Mouse (Mus musculus) testis, adult 2 months (tissue): Measurements from ENCODE around the gene Insc.

Source experiments
- CTCF ChIP-seq: fragments of 200-500 bp; IDR thresholded peaks from 2 replicates; pipeline ENCODE4 v1.5.1; 2012; ENCODE audit warnings: low read depth, mild to moderate bottlenecking, inconsistent platforms, low read length, moderate library complexity; ENCODE audit not compliant: control insufficient read depth, insufficient read depth, insufficient replicate concordance
- POLR2A ChIP-seq: fragments of 200-500 bp; IDR thresholded peaks from 2 replicates; pipeline ENCODE4 v1.6.1; 2012; ENCODE audit warnings: low read depth, mild to moderate bottlenecking, inconsistent platforms, low read length, moderate library complexity; ENCODE audit not compliant: control insufficient read depth

DNA sequence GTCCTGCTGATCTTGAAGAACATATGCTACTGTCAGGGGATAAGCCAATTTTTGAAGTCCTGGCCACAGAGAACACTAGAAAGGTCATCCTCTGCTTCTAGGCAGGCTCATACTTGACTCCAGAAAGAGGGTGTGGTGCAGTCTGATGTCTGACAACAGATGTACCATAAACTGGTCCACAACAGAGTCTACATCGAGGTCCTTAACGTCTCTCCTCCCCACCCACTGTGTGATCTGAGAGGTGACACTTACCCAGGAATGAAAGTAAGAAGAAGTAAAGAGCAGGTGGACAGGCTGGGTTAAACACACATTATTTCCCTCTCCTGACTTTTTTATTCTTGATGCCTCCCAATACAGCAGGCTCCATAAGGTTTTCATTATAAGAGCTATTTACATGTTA lies 50.9 kb downstream of the Insc start:
- TF ChIP-seq CTCF, result no peak
- TF ChIP-seq POLR2A, result no peak
